Mouse (Mus musculus) stomach, embryonic 14.5 days (tissue): ENCODE data around the gene Gm7247. TPM values are rescaled to one million over a fixed set of nuclear protein-coding genes. Genes with fewer than 3 reads are reported as not detected.

ENCODE experiments used
- polyA plus RNA-seq: library from polyadenylated mRNA; unstranded; fragments of >200 nt; fragmentation: Nextera tagmentation; extraction: Ambion mirVana; gene quantifications from 2 replicates; pipeline ENCODE4 v1.2.1, GENCODE M21; 2014

The Gm7247 gene
- polyA plus RNA-seq, 1 experiment from 2014 or later = not detected

Other genes with a start within 250 kb of the Gm7247 start
- gene Eddm3b, start 247.3 kb upstream of the Gm7247 start, polyA plus RNA-seq = not detected in 2 replicates
- gene Rnase6, start 237.8 kb upstream of the Gm7247 start, polyA plus RNA-seq = 0.32 and 1.4 TPM in 2 replicates
- 0.87 and 1.5 TPM in 2 replicates for gene Rnase1, start 215.0 kb upstream of the Gm7247 start, polyA plus RNA-seq
- gene Rnase2b, start 199.5 kb upstream of the Gm7247 start, polyA plus RNA-seq = not detected in 2 replicates
- not detected in 2 replicates for gene Ang2, start 162.6 kb upstream of the Gm7247 start, polyA plus RNA-seq
- gene Ear14, start 158.4 kb upstream of the Gm7247 start, polyA plus RNA-seq = not detected in 2 replicates
- gene Rnase2a, start 105.6 kb upstream of the Gm7247 start, polyA plus RNA-seq = not detected in 2 replicates
- gene Vmn2r88, start 49.1 kb downstream of the Gm7247 start, polyA plus RNA-seq = not detected in 2 replicates
- gene Vmn2r89, start 90.1 kb downstream of the Gm7247 start, polyA plus RNA-seq = not detected in 2 replicates
- not detected in 2 replicates for gene Gm5622, start 191.0 kb downstream of the Gm7247 start, polyA plus RNA-seq
- not detected in 2 replicates for gene Gm17175, start 212.3 kb downstream of the Gm7247 start, polyA plus RNA-seq
- gene Gm17174, start 230.4 kb downstream of the Gm7247 start, polyA plus RNA-seq = not detected in 2 replicates
- not detected in 2 replicates for gene Gm17078, start 249.6 kb downstream of the Gm7247 start, polyA plus RNA-seq